Mouse (Mus musculus): ENCODE data around the gene Hddc3. TPM values are rescaled to one million over a fixed set of nuclear protein-coding genes. Genes with fewer than 3 reads are reported as not detected.
A peak's percentile ranks its signal among the peaks of the same experiment; 100 is the strongest.
"Not testable (repeated sequence)": the region's sequence is repeated elsewhere in the genome, so short reads cannot be mapped to it uniquely, and the experiment has no call there.

Hddc3 gene
- total RNA-seq, 2 experiments from 2014 or later: 42.2 to 45.1 TPM

- DNase-seq: peak; percentile 77 to 84
Observed at GRCm38 (mm10) chr7:80370649-80371040, 27.7 kb downstream of the Hddc3 start.

DNA sequence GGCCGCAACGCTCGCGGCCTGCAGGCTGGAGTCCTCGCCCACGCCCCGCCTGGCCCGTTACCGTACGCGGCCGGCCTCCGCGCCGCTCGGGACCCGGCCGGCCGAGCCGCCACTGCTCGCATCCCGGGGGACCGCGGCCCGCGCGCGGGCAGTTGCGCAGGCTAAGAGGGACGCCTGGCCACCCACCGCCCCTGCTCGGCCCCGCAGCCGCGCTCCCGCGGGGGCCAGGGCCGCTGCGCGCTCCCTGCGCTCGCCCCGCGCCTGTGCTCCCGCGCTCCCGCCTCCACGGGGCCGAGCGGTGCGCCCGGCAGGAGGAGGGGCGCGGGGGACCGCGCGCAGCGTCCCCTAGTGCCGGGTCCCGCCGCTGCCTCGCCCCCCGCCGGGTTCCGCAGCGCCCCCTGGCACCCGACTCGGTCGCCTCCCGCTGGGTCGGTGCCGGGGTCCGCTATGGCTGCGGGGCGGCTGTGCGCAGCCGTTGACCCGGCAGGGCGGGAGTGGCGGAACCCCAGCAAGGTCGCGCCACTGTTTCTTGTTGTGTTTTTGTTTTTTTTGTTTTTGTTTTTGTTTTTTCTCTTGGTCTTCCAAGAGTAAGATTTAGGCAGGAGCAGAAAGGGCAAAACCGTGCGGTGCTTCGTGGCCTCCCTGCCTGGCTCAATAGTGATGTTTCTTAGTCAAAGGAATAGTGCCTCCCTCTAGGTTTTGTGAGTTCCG is 28.3 kb downstream of the Hddc3 start, which contains the start of gene Man2a2:
Gene Man2a2 (minus strand): TSS at position 335 of the 711 bp plus-strand sequence.
- peak; percentile 83 to 84 for DNase-seq

DNA sequence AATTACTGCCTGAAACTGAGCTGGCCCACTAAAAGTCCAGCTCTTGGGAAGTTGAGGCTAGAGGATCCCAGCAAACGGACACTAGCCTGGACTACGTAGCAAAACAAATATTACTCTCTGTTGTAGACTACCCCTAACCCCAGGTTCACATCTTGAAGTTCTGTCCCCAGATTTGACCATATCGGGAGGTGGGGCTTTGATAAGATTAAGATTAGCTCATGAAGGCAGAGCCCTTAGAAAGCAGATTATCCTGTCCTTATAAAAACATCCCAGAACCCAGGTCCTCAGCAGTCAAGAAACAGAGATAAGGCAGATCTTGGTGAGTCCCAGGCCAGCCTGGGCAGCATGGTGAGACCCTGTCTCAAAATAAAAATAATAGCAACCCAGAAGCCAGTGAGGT is 29.3 kb downstream of the Hddc3 start:
- DNase-seq: no peak

GRCm38 (mm10) chr7:80372667-80373066 is 29.8 kb downstream of the Hddc3 start:
- DNase-seq: no peak

- DNase-seq: no peak
Observed at GRCm38 (mm10) chr7:80373352-80373751, 30.4 kb downstream of the Hddc3 start.

- no peak for DNase-seq
Observed at GRCm38 (mm10) chr7:80373850-80374249, 30.9 kb downstream of the Hddc3 start.

DNA sequence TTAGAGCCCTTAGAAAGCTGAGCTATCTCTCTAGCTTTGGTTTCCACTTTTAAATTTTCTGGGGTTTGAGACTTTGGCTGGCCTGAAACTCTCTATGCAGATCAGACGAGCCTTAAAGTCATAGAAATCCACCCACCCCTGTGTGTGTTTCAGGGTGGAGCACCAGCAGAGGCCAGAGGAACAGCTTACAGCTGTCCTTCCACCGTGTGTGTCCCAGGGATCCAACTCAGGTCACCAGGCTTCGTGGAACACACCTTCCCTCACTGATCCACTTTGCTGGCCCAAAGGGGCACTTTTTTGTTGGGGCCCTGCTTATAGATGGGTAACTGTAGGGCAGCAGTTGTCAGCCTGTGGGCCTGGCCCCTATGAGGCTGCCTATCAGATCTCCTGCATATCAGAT is 31.4 kb downstream of the Hddc3 start:
- no peak for DNase-seq

DNA sequence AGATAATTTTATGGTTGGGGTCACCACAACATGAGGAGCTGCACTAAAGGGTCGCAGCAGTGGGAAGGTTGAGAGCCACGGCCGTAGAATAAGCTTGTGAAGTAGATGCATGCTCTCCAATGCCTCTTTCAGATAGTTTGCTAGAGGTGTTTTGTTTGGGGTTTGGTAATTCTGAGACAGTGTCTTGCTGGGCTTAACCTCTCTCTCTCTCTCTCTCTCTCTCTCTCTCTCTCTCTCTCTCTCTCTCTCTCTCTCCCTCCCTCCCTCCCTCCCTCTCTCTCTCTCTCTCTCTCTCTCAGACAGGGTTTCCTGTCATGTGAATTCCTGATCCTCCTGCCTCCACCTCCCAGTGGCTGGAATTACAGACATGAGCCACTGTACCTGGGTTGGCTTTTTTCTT is 31.8 kb downstream of the Hddc3 start:
- no peak for DNase-seq

DNA sequence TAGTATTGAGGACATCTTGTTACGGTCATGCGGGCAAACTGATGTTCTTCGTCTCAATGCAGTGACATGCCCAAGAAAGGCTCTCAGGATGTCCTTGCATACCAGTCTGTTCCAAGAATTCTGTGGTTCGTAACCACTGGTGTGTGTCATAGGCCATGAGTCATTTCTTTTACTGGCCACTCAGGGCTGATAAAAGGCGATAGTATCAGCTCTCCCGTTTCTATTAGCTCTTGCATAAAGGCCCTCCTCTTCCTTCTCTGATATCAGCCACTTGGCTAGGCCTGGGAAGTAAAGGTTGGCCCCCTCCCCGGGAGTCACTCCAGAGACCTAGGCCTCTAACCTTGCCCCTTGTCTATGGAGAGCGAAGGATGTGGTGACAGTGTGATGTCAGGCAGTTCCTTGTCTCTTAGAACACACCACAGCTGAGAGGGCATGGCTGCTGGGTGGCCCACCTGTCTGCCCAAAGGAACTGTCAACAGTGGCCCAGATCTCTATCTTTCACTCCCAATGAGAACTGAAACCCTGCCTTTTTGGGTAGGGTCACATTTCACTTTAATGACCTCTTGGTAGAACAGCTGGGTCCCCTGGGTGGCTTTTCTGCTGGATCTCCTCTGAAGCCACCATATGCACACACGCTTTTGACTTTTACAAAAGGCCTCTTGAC is 32.6 kb downstream of the Hddc3 start:
- DNase-seq: no peak

GRCm38 (mm10) chr7:80376192-80376591 is 33.3 kb downstream of the Hddc3 start:
- no peak for DNase-seq

DNA sequence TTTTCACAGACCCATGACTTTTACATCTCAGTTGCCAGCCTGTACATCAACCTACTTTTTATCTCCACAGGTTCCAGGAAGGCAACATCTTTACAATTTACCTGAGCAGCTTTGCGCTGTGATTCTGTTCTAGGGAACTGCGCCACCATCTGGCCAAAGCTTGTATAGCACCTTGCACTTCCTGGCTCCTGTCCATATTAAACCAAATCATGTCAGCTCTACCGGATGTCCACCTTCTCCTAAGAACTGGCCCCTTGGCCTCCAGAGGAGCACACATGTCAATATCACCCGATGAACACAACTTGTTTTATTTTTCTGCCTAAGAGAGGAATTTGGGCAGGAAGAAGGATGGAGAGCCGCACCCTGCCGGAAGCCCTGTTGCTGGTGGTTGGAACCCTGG is 34.6 kb downstream of the Hddc3 start:
- no peak for DNase-seq

- DNase-seq: no peak
Observed at GRCm38 (mm10) chr7:80379531-80379930, 36.6 kb downstream of the Hddc3 start.

GRCm38 (mm10) chr7:80382919-80383318 is 40.0 kb downstream of the Hddc3 start:
- DNase-seq: no peak

DNA sequence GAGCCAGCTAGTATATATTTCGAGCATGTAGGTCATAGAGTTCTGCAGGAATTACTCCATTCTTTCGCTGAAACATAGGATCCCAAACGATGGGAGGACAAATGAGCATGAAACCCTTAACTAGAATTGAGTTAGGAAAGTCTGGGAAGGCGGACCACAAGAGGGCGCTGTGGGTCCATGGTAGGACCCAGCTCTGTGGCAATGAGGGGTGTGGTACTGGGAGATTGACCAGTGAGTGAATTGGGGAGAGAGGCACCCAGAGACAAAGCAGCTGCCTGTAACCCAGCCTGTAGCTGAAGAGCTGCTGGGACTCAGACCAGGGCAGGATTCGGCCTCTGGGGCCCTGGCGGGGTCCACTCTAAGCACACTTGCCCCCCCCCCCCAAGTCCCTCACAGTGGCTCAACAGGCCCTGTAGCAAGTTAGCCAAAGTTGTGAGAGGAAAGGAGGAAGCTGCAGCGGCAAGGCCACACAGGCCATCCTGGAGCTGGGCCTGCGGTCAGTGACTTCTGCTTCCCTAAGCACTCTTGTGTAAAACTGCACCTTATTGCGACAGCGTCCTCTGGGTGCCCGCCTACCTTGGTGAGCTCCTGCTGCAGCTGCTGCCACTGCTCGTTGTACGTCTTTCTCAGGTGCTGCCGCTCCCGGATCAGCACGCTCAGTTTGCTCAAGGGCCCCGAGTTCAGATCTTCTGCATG is 43.5 kb downstream of the Hddc3 start:
- DNase-seq: peak; percentile 84 to 85

DNA sequence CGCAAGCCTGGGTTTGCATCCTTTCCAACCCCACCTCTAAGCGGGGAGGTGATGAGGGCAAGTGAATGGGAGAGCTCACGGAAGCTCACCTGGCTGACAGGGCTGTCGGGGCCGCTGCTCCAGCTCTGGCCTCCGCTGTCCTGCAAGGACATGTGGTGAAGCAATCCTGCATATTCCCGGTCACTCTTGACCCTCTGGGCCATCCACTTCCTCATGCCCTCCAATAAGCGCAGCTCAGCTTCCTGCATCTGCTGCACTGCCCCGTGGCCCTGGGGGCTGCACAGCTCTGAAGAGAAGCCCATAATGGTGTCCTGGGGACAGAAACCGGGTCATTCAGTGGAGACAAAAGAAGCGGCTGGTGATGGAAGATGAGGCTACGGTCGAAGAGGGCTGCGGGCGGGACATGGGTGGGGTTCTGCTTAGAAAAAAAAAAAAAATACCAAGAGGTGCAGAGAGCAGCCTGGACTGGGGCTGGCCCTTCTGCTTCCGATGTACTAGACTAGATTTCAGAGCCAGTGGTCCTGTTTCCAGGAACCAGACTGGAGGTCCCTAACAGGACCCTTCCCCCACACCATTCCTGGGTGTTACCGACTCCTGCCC is 44.2 kb downstream of the Hddc3 start:
- DNase-seq: no peak

GRCm38 (mm10) chr7:80387633-80388543 is 45.0 kb downstream of the Hddc3 start, which contains the start of gene Fes:
Fes (minus strand) TSS chr7:80387946.
- DNase-seq: no peak

DNA sequence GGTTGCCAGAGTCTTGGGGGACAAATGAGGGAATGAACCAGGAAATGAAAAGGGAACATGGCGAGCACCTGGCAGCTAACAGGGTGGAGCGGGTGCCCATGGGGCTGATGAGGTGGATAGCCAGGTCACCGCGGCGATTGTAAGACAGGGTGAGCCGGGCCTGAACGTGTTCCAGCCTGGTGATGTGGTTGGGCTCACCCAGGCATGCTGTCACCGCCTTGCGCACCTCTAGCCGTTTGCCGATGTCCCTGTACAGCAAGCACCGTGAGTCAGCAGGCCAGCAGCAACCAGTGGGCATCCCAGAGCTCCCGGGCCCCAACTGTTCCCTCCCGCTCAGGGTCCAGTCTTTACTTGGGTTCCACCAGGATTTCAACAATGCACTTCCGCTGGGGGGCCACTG is 49.2 kb downstream of the Hddc3 start:
- DNase-seq: no peak

GRCm38 (mm10) chr7:80394600-80394999 is 51.7 kb downstream of the Hddc3 start:
- no peak for DNase-seq

DNA sequence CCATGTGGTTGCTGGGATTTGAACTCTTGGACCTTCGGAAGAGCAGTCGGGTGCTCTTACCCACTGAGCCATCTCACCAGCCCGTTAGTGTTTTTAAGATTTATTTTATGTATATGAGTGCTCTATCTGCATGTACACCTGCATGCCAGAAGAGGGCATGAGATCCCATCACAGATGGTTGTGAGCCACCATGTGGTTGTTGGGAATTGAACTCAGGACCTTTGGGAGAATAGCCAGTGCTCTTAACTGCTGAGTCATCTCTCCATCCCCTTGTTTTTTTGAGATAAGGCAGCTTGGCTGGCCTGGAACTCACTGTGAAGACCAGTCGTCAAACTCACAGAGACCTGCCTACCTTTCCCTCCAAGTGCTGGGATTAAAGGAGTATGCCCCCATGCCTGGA is 53.5 kb downstream of the Hddc3 start:
- DNase-seq: not testable (repeated sequence)

DNA sequence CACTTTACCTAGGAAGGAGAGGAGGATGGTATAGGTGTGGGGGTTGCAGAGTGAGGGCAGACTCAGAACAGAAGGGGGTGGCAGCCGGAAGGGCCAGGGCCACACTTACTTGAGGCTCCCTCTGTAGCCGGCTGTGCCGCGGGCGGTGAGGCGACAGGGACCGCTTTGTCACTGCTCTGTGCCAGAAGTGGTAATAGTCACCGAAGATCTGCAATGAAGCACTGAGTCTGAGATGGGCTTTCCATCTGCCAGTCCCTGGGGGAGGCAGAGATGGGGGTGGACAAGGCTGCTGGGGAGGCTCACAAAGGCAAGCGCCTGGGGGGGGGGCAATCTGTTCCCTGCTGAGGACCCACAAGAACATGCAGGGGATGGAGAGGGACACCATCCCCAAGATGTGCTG is 55.1 kb downstream of the Hddc3 start:
- DNase-seq: peak in 1 of 2 experiments; percentile 38

GRCm38 (mm10) chr7:80398654-80399444 is 55.9 kb downstream of the Hddc3 start:
- DNase-seq: no peak

All from layer of hippocampus, postnatal 36 days (tissue).